Mouse (Mus musculus): ENCODE measurements at regions not wholly inside any gene's neighbourhood (a gene's known extent, or its start where the extent isn't known, plus 50 kb on each side); places are given as distances from the start of the nearest gene placed in this dataset.

GRCm38 (mm10) chr10:65716914-65717610 lies 1378.9 kb upstream of the Jmjd1c start:
- DNase-seq (ENCODE audit: low read depth, low spot score): no peak

GRCm38 (mm10) chr10:65722496-65722895 lies 1373.4 kb upstream of the Jmjd1c start:
- DNase-seq (ENCODE audit: low read depth, low spot score): no peak

GRCm38 (mm10) chr10:65769451-65769850 lies 1326.5 kb upstream of the Jmjd1c start:
- DNase-seq (ENCODE audit: low read depth, low spot score): peak; percentile 1

- no peak for DNase-seq (ENCODE audit: low read depth, low spot score)
These were observed 1324.0 kb upstream of the Jmjd1c start for GRCm38 (mm10) chr10:65771936-65772335.

- DNase-seq (ENCODE audit: low read depth, low spot score): no peak
These were observed 1310.9 kb upstream of the Jmjd1c start for GRCm38 (mm10) chr10:65784994-65785393.
